Mouse (Mus musculus) right cerebral cortex, postnatal 25 days (tissue): Measurements from ENCODE around the gene Chordc1.
"Not testable (repeated sequence)": the region's sequence is repeated elsewhere in the genome, so short reads cannot be mapped to it uniquely, and the experiment has no call there.

Experiments
- DNase-seq: peaks from one replicate; pipeline ENCODE4 v3.0.0; 2022

Chordc1 gene

GRCm38 (mm10) chr9:18291571-18292429 is at the start of gene Chordc1:
Chordc1 (plus strand) TSS chr9:18292125.
- DNase-seq, result peak; percentile 93

- no peak for DNase-seq
Observed at GRCm38 (mm10) chr9:18275901-18276300, 16.0 kb upstream of the Chordc1 start.

- no peak for DNase-seq
Observed at GRCm38 (mm10) chr9:18276844-18277243, 15.1 kb upstream of the Chordc1 start.

- DNase-seq, result no peak
Observed at GRCm38 (mm10) chr9:18277497-18277896, 14.4 kb upstream of the Chordc1 start.

GRCm38 (mm10) chr9:18278693-18279092 is 13.2 kb upstream of the Chordc1 start:
- DNase-seq, result not testable (repeated sequence)

- no peak for DNase-seq
Observed at GRCm38 (mm10) chr9:18292443-18292922, 558 bp downstream of the Chordc1 start.

- DNase-seq, result no peak
Observed at GRCm38 (mm10) chr9:18293026-18293781, 1.3 kb downstream of the Chordc1 start.

GRCm38 (mm10) chr9:18298301-18298700 is 6.4 kb downstream of the Chordc1 start:
- no peak for DNase-seq

- DNase-seq, result no peak
Observed at GRCm38 (mm10) chr9:18319990-18320389, 28.1 kb downstream of the Chordc1 start.
